ENCODE assay signal across 9 mouse cellular contexts in genomic region chr7:120635821-120636220, GRCm38 (mm10). TPM values are rescaled to one million over a fixed set of nuclear protein-coding genes. Genes with fewer than 3 reads are reported as not detected.
DNase-seq lines count a peak whose midpoint lies in the region; ATAC-seq and TF ChIP-seq lines count a peak whose summit lies in the region.
"Had no signal": no experiment of that assay in that cellular context is flagged by ENCODE, and none has a peak within 500 bp of the region (broad histone marks: within the 10 kb centered on the region; RNA-seq: fewer than 3 reads in every experiment).

No protein-coding gene starts in this region.

- peak overlapping the region; percentile 99 for H3K9ac ChIP-seq in heart, embryonic 15.5 days
- peak overlapping the region; percentile 96 for H3K9ac ChIP-seq in liver, embryonic 13.5 days
- peak overlapping the region; percentile 97 for H3K9ac ChIP-seq in stomach, embryonic 16.5 days (ENCODE audit: low read length)

- no peak for DNase-seq in lung, adult 2 months
- DNase-seq in lung, postnatal 36 days: no peak
- DNase-seq in brain, embryonic 14.5 days (ENCODE audit: low read depth): peak; percentile 13
- DNase-seq in liver, embryonic 13.5 days: peak; percentile 23
- no peak for DNase-seq in cerebellum, adult 8-10 months
- no peak for DNase-seq in left cerebral cortex, adult 18-20 months (ENCODE audit: low spot score in 2 of 2)

- peak overlapping the region; percentile 81 for H3K4me3 ChIP-seq in lung, adult 2 months (replicated peaks; ENCODE audit: extremely low read depth, low read depth, low read length)
- H3K4me3 ChIP-seq in heart, embryonic 15.5 days: peak overlapping the region; percentile 97
- peak overlapping the region; percentile 98 for H3K4me3 ChIP-seq in liver, embryonic 13.5 days (replicated peaks)
- peak overlapping the region; percentile 90 for H3K4me3 ChIP-seq in stomach, embryonic 16.5 days (replicated peaks; ENCODE audit: low read length)

- peak overlapping the region; percentile 98 for H3K27ac ChIP-seq in heart, embryonic 15.5 days
- peak overlapping the region; percentile 87; the same call in 1 of the 2 replicates for H3K27ac ChIP-seq in liver, embryonic 13.5 days
- peak overlapping the region; percentile 87; the same call in 1 of the 2 replicates for H3K27ac ChIP-seq in stomach, embryonic 16.5 days (ENCODE audit: low read length)

- H3K27me3 ChIP-seq in heart, embryonic 15.5 days: no peaks in the 10 kb centered on the region
- no peaks in the 10 kb centered on the region for H3K27me3 ChIP-seq in liver, embryonic 13.5 days
- H3K27me3 ChIP-seq in stomach, embryonic 16.5 days (ENCODE audit: control insufficient read depth, insufficient read depth, low read length): no peaks in the 10 kb centered on the region

- H3K9me3 ChIP-seq in heart, embryonic 15.5 days (replicated peaks): no peaks in the 10 kb centered on the region
- no peaks in the 10 kb centered on the region for H3K9me3 ChIP-seq in liver, embryonic 13.5 days (replicated peaks)
- H3K9me3 ChIP-seq in stomach, embryonic 16.5 days (replicated peaks; ENCODE audit: control insufficient read depth, low read length): no peaks in the 10 kb centered on the region

- H3K4me1 ChIP-seq in lung, adult 2 months (ENCODE audit: control insufficient read depth, insufficient read depth, low read length): peaks cover 8% of the 10 kb centered on the region
- H3K4me1 ChIP-seq in heart, embryonic 15.5 days (replicated peaks): peaks cover 17% of the 10 kb centered on the region
- peaks cover 20% of the 10 kb centered on the region for H3K4me1 ChIP-seq in liver, embryonic 13.5 days (replicated peaks)
- H3K4me1 ChIP-seq in stomach, embryonic 16.5 days (ENCODE audit: control insufficient read depth, insufficient read depth, low read length): peaks cover 9% of the 10 kb centered on the region

- WGBS in lung, adult 2 months: under 1% methylated on average over 11 of the region's 11 CpGs
- WGBS in heart, embryonic 15.5 days: 2% methylated on average over 11 of the region's 11 CpGs
- WGBS in liver, embryonic 13.5 days (ENCODE audit: insufficient replicate concordance): 1% methylated on average over 11 of the region's 11 CpGs
- under 1% methylated on average over 11 of the region's 11 CpGs for WGBS in stomach, embryonic 16.5 days

- TF ChIP-seq POLR2A in lung, adult 2 months (IDR thresholded peaks at IDR 0.05; ENCODE audit: borderline replicate concordance, extremely low read depth, low read depth, low read length): no peak
- no peak for TF ChIP-seq POLR2A in brain, embryonic 14.5 days (IDR thresholded peaks at IDR 0.05; ENCODE audit: borderline replicate concordance, extremely low read depth, insufficient read depth, insufficient read length, poor library complexity, severe bottlenecking)

- H3K36me3 ChIP-seq in heart, embryonic 15.5 days: peaks cover 28% of the 10 kb centered on the region
- H3K36me3 ChIP-seq in liver, embryonic 13.5 days: peaks cover 33% of the 10 kb centered on the region
- H3K36me3 ChIP-seq in stomach, embryonic 16.5 days (ENCODE audit: control insufficient read depth, insufficient read depth, low read length): peaks cover 3% of the 10 kb centered on the region; the same call in 1 of the 2 replicates

- TF ChIP-seq CTCF in lung, adult 2 months (IDR thresholded peaks at IDR 0.05; ENCODE audit: insufficient read depth, low read length): no peak
- no peak for TF ChIP-seq CTCF in brain, embryonic 14.5 days (IDR thresholded peaks at IDR 0.05; ENCODE audit: borderline replicate concordance, extremely low read depth, insufficient read depth, insufficient read length)

- H3K4me2 ChIP-seq in heart, embryonic 15.5 days: peak overlapping the region; percentile 74
- peak overlapping the region; percentile 74 for H3K4me2 ChIP-seq in liver, embryonic 13.5 days
- H3K4me2 ChIP-seq in stomach, embryonic 16.5 days (ENCODE audit: low read depth, low read length): peak overlapping the region; percentile 81

- ATAC-seq in heart, embryonic 15.5 days (replicated peaks; ENCODE audit: insufficient number of reproducible peaks, insufficient read depth, low FRiP score, low read depth): no peak
- ATAC-seq in liver, embryonic 13.5 days (ENCODE audit: low read depth): no peak; the same call in 1 of the 2 replicates
- no peak for ATAC-seq in stomach, embryonic 16.5 days (ENCODE audit: insufficient read depth, low FRiP score)

RNA-seq across cellular contexts. Expression of gene Uqcrc2, which starts 0.8 kb away (rescaled TPM):
- polyA plus RNA-seq in lung, adult 2 months (2012; rRNA removed): 28.5 and 53.0 TPM in 2 replicates
- 154 and 174 TPM in 2 replicates for polyA plus RNA-seq in brain, embryonic 14.5 days (2012; rRNA removed)
- polyA plus RNA-seq in heart, embryonic 15.5 days (2015; fragmentation: Nextera tagmentation; extraction: Ambion mirVana): 388 and 489 TPM in 2 replicates
- polyA plus RNA-seq in liver, embryonic 13.5 days (2015; fragmentation: Nextera tagmentation; extraction: Ambion mirVana): 150 and 169 TPM in 2 replicates
- 204 and 235 TPM in 2 replicates for polyA plus RNA-seq in stomach, embryonic 16.5 days (2015; fragmentation: Nextera tagmentation; extraction: Ambion mirVana)
- total RNA-seq in left cerebral cortex, adult 18-20 months (2021): 100 to 1,000 TPM; 243 to 247 TPM

RNA-seq across cellular contexts. Expression of gene Pdzd9, which starts 34.3 kb away (rescaled TPM):
- not detected in 2 replicates for polyA plus RNA-seq in lung, adult 2 months (2012; rRNA removed)
- polyA plus RNA-seq in brain, embryonic 14.5 days (2012; rRNA removed): 0.25 and 0.30 TPM in 2 replicates
- polyA plus RNA-seq in heart, embryonic 15.5 days (2015; fragmentation: Nextera tagmentation; extraction: Ambion mirVana): 0.34 and 0.45 TPM in 2 replicates
- 0.08 and 0.09 TPM in 2 replicates for polyA plus RNA-seq in liver, embryonic 13.5 days (2015; fragmentation: Nextera tagmentation; extraction: Ambion mirVana)
- polyA plus RNA-seq in stomach, embryonic 16.5 days (2015; fragmentation: Nextera tagmentation; extraction: Ambion mirVana): 0.17 and 0.35 TPM in 2 replicates
- not detected for total RNA-seq in left cerebral cortex, adult 18-20 months (2021)
- total RNA-seq: hematopoietic stem cell, adult 5-6 weeks had no signal

RNA-seq across cellular contexts. Expression of gene Mosmo, which starts 41.6 kb away (rescaled TPM):
- polyA plus RNA-seq in lung, adult 2 months (2012; rRNA removed): 17.9 and 21.4 TPM in 2 replicates
- polyA plus RNA-seq in brain, embryonic 14.5 days (2012; rRNA removed): 26.8 and 27.8 TPM in 2 replicates
- polyA plus RNA-seq in heart, embryonic 15.5 days (2015; fragmentation: Nextera tagmentation; extraction: Ambion mirVana): 11.4 and 13.0 TPM in 2 replicates
- 7.4 and 8.8 TPM in 2 replicates for polyA plus RNA-seq in liver, embryonic 13.5 days (2015; fragmentation: Nextera tagmentation; extraction: Ambion mirVana)
- 6.2 and 7.7 TPM in 2 replicates for polyA plus RNA-seq in stomach, embryonic 16.5 days (2015; fragmentation: Nextera tagmentation; extraction: Ambion mirVana)
- 10 to 100 TPM; 72.0 to 76.6 TPM for total RNA-seq in left cerebral cortex, adult 18-20 months (2021)

Comparison
In these comparisons a context has a peak if more than half of its experiments do, and no peak if none do; other contexts are left out.
1. DNase-seq: peak in brain, embryonic 14.5 days (single experiment) and liver, embryonic 13.5 days (single experiment); none in lung, adult 2 months (single experiment), lung, postnatal 36 days (single experiment), cerebellum, adult 8-10 months (single experiment) and left cerebral cortex, adult 18-20 months (0 of 2).
2. Peak in every context shown above with its lines, with median percentiles within 50 percentile points of each other: H3K4me3 ChIP-seq, H3K27ac ChIP-seq, H3K4me2 ChIP-seq and H3K9ac ChIP-seq.